Mouse (Mus musculus) heart, embryonic 15.5 days (tissue): ENCODE measurements around the gene 1700024G13Rik. TPM values are rescaled to one million over a fixed set of nuclear protein-coding genes. Genes with fewer than 3 reads are reported as not detected.
"Not testable (repeated sequence)": the region's sequence is repeated elsewhere in the genome, so short reads cannot be mapped to it uniquely, and the experiment has no call there.

Experiments
- ATAC-seq: fragments of 200-750 bp; cut with Nextera tagmentation; replicated peaks from 2 replicates; pipeline ENCODE4 v1.8.0; 2017; ENCODE audit warnings: low read depth, moderate TSS enrichment; ENCODE audit not compliant: insufficient number of reproducible peaks, insufficient read depth, low FRiP score
- H3K27ac ChIP-seq: fragments of 300-500 bp; sonication (generic); 2 replicates; pipeline ENCODE4 v1.5.1; 2015; ENCODE audit warnings: mild to moderate bottlenecking, inconsistent platforms
- H3K27me3 ChIP-seq: fragments of 300-500 bp; sonication (generic); 2 replicates; pipeline ENCODE4 v1.6.1; 2015; ENCODE audit warnings: inconsistent platforms
- H3K36me3 ChIP-seq: fragments of 300-500 bp; sonication (generic); 2 replicates; pipeline ENCODE4 v1.6.1; 2015; ENCODE audit warnings: mild to moderate bottlenecking, inconsistent platforms
- H3K4me1 ChIP-seq: fragments of 300-500 bp; sonication (generic); replicated peaks from 2 replicates; pipeline ENCODE4 v1.6.1; 2015; ENCODE audit warnings: inconsistent platforms
- H3K4me2 ChIP-seq: fragments of 300-500 bp; sonication (generic); 2 replicates; pipeline ENCODE4 v1.6.1; 2015; ENCODE audit warnings: inconsistent platforms, mild to moderate bottlenecking, moderate library complexity
- H3K4me3 ChIP-seq: fragments of 300-500 bp; sonication (generic); 2 replicates; pipeline ENCODE4 v1.5.1; 2015; ENCODE audit warnings: mild to moderate bottlenecking, inconsistent platforms
- H3K9ac ChIP-seq: fragments of 300-500 bp; sonication (generic); 2 replicates; pipeline ENCODE4 v1.6.1; 2015; ENCODE audit warnings: mild to moderate bottlenecking, inconsistent platforms
- H3K9me3 ChIP-seq: fragments of 300-500 bp; sonication (generic); replicated peaks from 2 replicates; pipeline ENCODE4 v1.6.1; 2016; ENCODE audit warnings: inconsistent platforms
- WGBS: fragments of 180-500 bp; shearing (Covaris S2); methylation state at CpG from one replicate; pipeline ENCODE4 v1.1.7; 2015; ENCODE audit warnings: mixed read lengths; 5-methylcytosine and 5-hydroxymethylcytosine counted together
- polyA plus RNA-seq: library from polyadenylated mRNA; unstranded; fragments of >200 nt; fragmentation: Nextera tagmentation; extraction: Ambion mirVana; gene quantifications from 2 replicates; pipeline ENCODE4 v1.2.1, GENCODE M21; 2015

Gene 1700024G13Rik
- polyA plus RNA-seq, 1 experiment from 2014 or later: not detected

GRCm38 (mm10) chr14:32379395-32380098 lies 8.6 kb downstream of the 1700024G13Rik start:
- H3K4me2 ChIP-seq: no peak overlapping the region
- H3K4me3 ChIP-seq: no peak overlapping the region
- peaks cover 15% of the 10 kb centered on the region; the same call in 1 of the 2 replicates for H3K4me1 ChIP-seq
- no peak for ATAC-seq
- H3K9ac ChIP-seq: no peak overlapping the region
- 22% methylated on average over 22 of the region's 22 CpGs for WGBS
- peaks cover 41% of the 10 kb centered on the region for H3K27me3 ChIP-seq
- no peaks in the 10 kb centered on the region for H3K9me3 ChIP-seq
- no peak overlapping the region for H3K27ac ChIP-seq
- no peaks in the 10 kb centered on the region for H3K36me3 ChIP-seq

GRCm38 (mm10) chr14:32372510-32372909 lies 15.7 kb downstream of the 1700024G13Rik start:
- H3K9me3 ChIP-seq: no peaks in the 10 kb centered on the region
- H3K4me3 ChIP-seq: no peak overlapping the region
- H3K4me2 ChIP-seq: no peak overlapping the region
- no peak for ATAC-seq
- H3K27me3 ChIP-seq: peaks cover 3% of the 10 kb centered on the region; the same call in 1 of the 2 replicates
- H3K4me1 ChIP-seq: no peaks in the 10 kb centered on the region
- no peak overlapping the region for H3K27ac ChIP-seq
- H3K36me3 ChIP-seq: no peaks in the 10 kb centered on the region
- WGBS: 91% methylated on average over 2 of the region's 2 CpGs
- H3K9ac ChIP-seq: no peak overlapping the region

- Histone ChIP-seq H3K9ac (no peak overlapping the region), H3K9me3 (no peaks in the 10 kb centered on the region), H3K27ac (no peak overlapping the region), H3K36me3 (no peaks in the 10 kb centered on the region), H3K4me3 (no peak overlapping the region), H3K27me3 (peaks cover 3% of the 10 kb centered on the region; the same call in 1 of the 2 replicates), H3K4me2 (no peak overlapping the region), H3K4me1 (no peaks in the 10 kb centered on the region)
- 49% methylated on average over 7 of the region's 7 CpGs for WGBS
- ATAC-seq: no peak
These were observed 18.4 kb downstream of the 1700024G13Rik start for GRCm38 (mm10) chr14:32369756-32370155.

GRCm38 (mm10) chr14:32364359-32364758 lies 23.8 kb downstream of the 1700024G13Rik start:
- no peaks in the 10 kb centered on the region for H3K9me3 ChIP-seq

GRCm38 (mm10) chr14:32351181-32351920 lies 36.8 kb downstream of the 1700024G13Rik start:
- not testable (repeated sequence) for H3K4me3 ChIP-seq, H3K9me3 ChIP-seq, H3K27ac ChIP-seq, ATAC-seq, H3K4me2 ChIP-seq, H3K36me3 ChIP-seq, H3K27me3 ChIP-seq, H3K9ac ChIP-seq, H3K4me1 ChIP-seq
- 30% methylated on average over 6 of the region's 6 CpGs for WGBS

More at GRCm38 (mm10) chr14:32364359-32364758, 23.8 kb downstream of the 1700024G13Rik start:
- Histone ChIP-seq H3K9ac (no peak overlapping the region), H3K4me1 (no peaks in the 10 kb centered on the region), H3K27ac (no peak overlapping the region), H3K4me2 (no peak overlapping the region), H3K36me3 (no peaks in the 10 kb centered on the region), H3K4me3 (no peak overlapping the region), H3K27me3 (no peaks in the 10 kb centered on the region)
- WGBS: 55% methylated on average over 7 of the region's 7 CpGs
- no peak for ATAC-seq

GRCm38 (mm10) chr14:32347307-32347706 lies 40.9 kb downstream of the 1700024G13Rik start:
- Histone ChIP-seq H3K36me3 (no peaks in the 10 kb centered on the region; the same call in 1 of the 2 replicates), H3K4me2 (no peak overlapping the region), H3K4me1 (no peaks in the 10 kb centered on the region), H3K9me3 (no peaks in the 10 kb centered on the region), H3K27ac (no peak overlapping the region), H3K4me3 (no peak overlapping the region), H3K27me3 (no peaks in the 10 kb centered on the region), H3K9ac (no peak overlapping the region)
- WGBS: 85% methylated on average over 9 of the region's 9 CpGs
- ATAC-seq: no peak

- Histone ChIP-seq H3K4me2 (no peak overlapping the region), H3K9ac (no peak overlapping the region), H3K9me3 (no peaks in the 10 kb centered on the region), H3K36me3 (no peaks in the 10 kb centered on the region; the same call in 1 of the 2 replicates), H3K4me1 (no peaks in the 10 kb centered on the region), H3K27ac (no peak overlapping the region), H3K27me3 (no peaks in the 10 kb centered on the region), H3K4me3 (no peak overlapping the region)
- ATAC-seq: no peak
- 91% methylated on average over 7 of the region's 10 CpGs for WGBS
These were observed 43.5 kb downstream of the 1700024G13Rik start for GRCm38 (mm10) chr14:32344694-32345093.

- no peaks in the 10 kb centered on the region; the same call in 1 of the 2 replicates for H3K36me3 ChIP-seq
- no peak for ATAC-seq
- no peaks in the 10 kb centered on the region for H3K4me1 ChIP-seq
- H3K4me2 ChIP-seq: no peak overlapping the region
- 89% methylated on average over 7 of the region's 7 CpGs for WGBS
- H3K9me3 ChIP-seq: no peaks in the 10 kb centered on the region
- H3K27me3 ChIP-seq: no peaks in the 10 kb centered on the region
- H3K4me3 ChIP-seq: no peak overlapping the region
- no peak overlapping the region for H3K27ac ChIP-seq
- H3K9ac ChIP-seq: no peak overlapping the region
These were observed 44.0 kb downstream of the 1700024G13Rik start for GRCm38 (mm10) chr14:32344176-32344575.

- Histone ChIP-seq H3K4me3 (no peak overlapping the region), H3K9ac (no peak overlapping the region), H3K9me3 (no peaks in the 10 kb centered on the region), H3K27me3 (no peaks in the 10 kb centered on the region), H3K27ac (no peak overlapping the region), H3K4me2 (no peak overlapping the region), H3K36me3 (no peaks in the 10 kb centered on the region; the same call in 1 of the 2 replicates), H3K4me1 (no peaks in the 10 kb centered on the region)
- 89% methylated on average over 7 of the region's 7 CpGs for WGBS
- no peak for ATAC-seq
These were observed 46.4 kb downstream of the 1700024G13Rik start for GRCm38 (mm10) chr14:32341823-32342222.

GRCm38 (mm10) chr14:32336547-32336946 lies 51.6 kb downstream of the 1700024G13Rik start:
- 73% methylated on average over 11 of the region's 11 CpGs for WGBS
- no peak overlapping the region for H3K4me2 ChIP-seq
- ATAC-seq: no peak
- H3K4me3 ChIP-seq: no peak overlapping the region
- H3K9me3 ChIP-seq: no peaks in the 10 kb centered on the region
- no peaks in the 10 kb centered on the region for H3K4me1 ChIP-seq
- H3K27me3 ChIP-seq: no peaks in the 10 kb centered on the region
- no peak overlapping the region for H3K27ac ChIP-seq
- H3K9ac ChIP-seq: no peak overlapping the region
- no peaks in the 10 kb centered on the region; the same call in 1 of the 2 replicates for H3K36me3 ChIP-seq

- H3K4me2 ChIP-seq: no peak overlapping the region
- H3K9me3 ChIP-seq: no peaks in the 10 kb centered on the region
- no peaks in the 10 kb centered on the region for H3K27me3 ChIP-seq
- H3K27ac ChIP-seq: no peak overlapping the region
- no peaks in the 10 kb centered on the region; the same call in 1 of the 2 replicates for H3K36me3 ChIP-seq
- 73% methylated on average over 6 of the region's 6 CpGs for WGBS
- no peak overlapping the region for H3K9ac ChIP-seq
- H3K4me3 ChIP-seq: no peak overlapping the region
- ATAC-seq: no peak
- no peaks in the 10 kb centered on the region for H3K4me1 ChIP-seq
These were observed 52.2 kb downstream of the 1700024G13Rik start for GRCm38 (mm10) chr14:32336021-32336420.
